Mouse (Mus musculus) hindbrain, embryonic 16.5 days (tissue): ENCODE results near the gene Rtp4. TPM values are rescaled to one million over a fixed set of nuclear protein-coding genes. Genes with fewer than 3 reads are reported as not detected.

ENCODE experiments used
- ATAC-seq: fragments of 200-750 bp; cut with Nextera tagmentation; 2 replicates; pipeline ENCODE4 v1.8.0; 2017; ENCODE audit warnings: moderate TSS enrichment, moderate library complexity
- H3K27ac ChIP-seq: fragments of 300-500 bp; sonication (generic); 2 replicates; pipeline ENCODE4 v1.5.1; 2014; ENCODE audit warnings: low read depth, mild to moderate bottlenecking, control low read depth, low read length, moderate library complexity
- H3K27me3 ChIP-seq: fragments of 300-500 bp; sonication (generic); replicated peaks from 2 replicates; pipeline ENCODE4 v1.6.1; 2014; ENCODE audit warnings: low read length; ENCODE audit not compliant: control insufficient read depth, insufficient read depth
- H3K36me3 ChIP-seq: fragments of 300-500 bp; sonication (generic); 2 replicates; pipeline ENCODE4 v1.6.1; 2014; ENCODE audit warnings: mild to moderate bottlenecking, low read length, moderate library complexity, mixed read lengths; ENCODE audit not compliant: control insufficient read depth, insufficient read depth
- H3K4me1 ChIP-seq: fragments of 300-500 bp; sonication (generic); 2 replicates; pipeline ENCODE4 v1.6.1; 2014; ENCODE audit warnings: low read depth, low read length; ENCODE audit not compliant: control insufficient read depth, insufficient read depth
- H3K4me2 ChIP-seq: fragments of 300-500 bp; sonication (generic); 2 replicates; pipeline ENCODE4 v1.6.1; 2014; ENCODE audit warnings: mild to moderate bottlenecking, low read length, control low read depth, moderate library complexity
- H3K4me3 ChIP-seq: fragments of 300-500 bp; sonication (generic); 2 replicates; pipeline ENCODE4 v1.5.1; 2014; ENCODE audit warnings: mild to moderate bottlenecking, low read length, control low read depth, moderate library complexity
- H3K9ac ChIP-seq: fragments of 300-500 bp; sonication (generic); 2 replicates; pipeline ENCODE4 v1.6.1; 2014; ENCODE audit warnings: low read depth, mild to moderate bottlenecking, control low read depth, low read length, moderate library complexity
- H3K9me3 ChIP-seq: fragments of 300-500 bp; sonication (generic); 2 replicates; pipeline ENCODE4 v1.6.1; 2014; ENCODE audit warnings: mild to moderate bottlenecking, low read length, moderate library complexity; ENCODE audit not compliant: control insufficient read depth
- WGBS: fragments of 180-500 bp; shearing (Covaris S2); extraction: QIAGEN DNeasy Blood & Tissue Kit; methylation state at CpG from one replicate; pipeline ENCODE4 v1.1.7; 2014; 5-methylcytosine and 5-hydroxymethylcytosine counted together
- polyA plus RNA-seq: library from polyadenylated mRNA; unstranded; fragments of >200 nt; fragmentation: Nextera tagmentation; extraction: Ambion mirVana; gene quantifications from 2 replicates; pipeline ENCODE4 v1.2.1, GENCODE M21; 2015

Gene Rtp4
- polyA plus RNA-seq, 1 experiment from 2014 or later: 4.3 TPM

GRCm38 (mm10) chr16:23547783-23548182, 27.7 kb downstream of the Rtp4 start:
- H3K4me3 ChIP-seq: no peak overlapping the region
- no peaks in the 10 kb centered on the region for H3K4me1 ChIP-seq
- H3K9ac ChIP-seq: no peak overlapping the region
- WGBS: 96% methylated on average over 4 of the region's 4 CpGs
- H3K36me3 ChIP-seq: no peaks in the 10 kb centered on the region
- H3K9me3 ChIP-seq: no peaks in the 10 kb centered on the region
- no peak for ATAC-seq
- H3K27ac ChIP-seq: no peak overlapping the region
- H3K4me2 ChIP-seq: no peak overlapping the region
- no peaks in the 10 kb centered on the region for H3K27me3 ChIP-seq

- no peak overlapping the region for H3K27ac ChIP-seq
- 37% methylated on average over 8 of the region's 8 CpGs for WGBS
- H3K27me3 ChIP-seq: no peaks in the 10 kb centered on the region
Measured at GRCm38 (mm10) chr16:23550346-23550980, 30.4 kb downstream of the Rtp4 start.

GRCm38 (mm10) chr16:23550981-23551582, 31.0 kb downstream of the Rtp4 start:
- no peak overlapping the region; the same call in 1 of the 2 replicates for H3K4me2 ChIP-seq
- H3K9ac ChIP-seq: no peak overlapping the region
- H3K4me3 ChIP-seq: no peak overlapping the region
- no peak overlapping the region for H3K27ac ChIP-seq
- WGBS: 71% methylated on average over 18 of the region's 18 CpGs
- H3K4me1 ChIP-seq: no peaks in the 10 kb centered on the region
- H3K36me3 ChIP-seq: no peaks in the 10 kb centered on the region
- no peaks in the 10 kb centered on the region for H3K27me3 ChIP-seq
- ATAC-seq: peak; percentile 72
- H3K9me3 ChIP-seq: no peaks in the 10 kb centered on the region

More at GRCm38 (mm10) chr16:23550346-23550980, 30.4 kb downstream of the Rtp4 start:
- no peak overlapping the region for H3K4me2 ChIP-seq
- peak; percentile 79 for ATAC-seq
- no peaks in the 10 kb centered on the region for H3K36me3 ChIP-seq
- no peak overlapping the region for H3K9ac ChIP-seq
- no peaks in the 10 kb centered on the region for H3K9me3 ChIP-seq
- H3K4me1 ChIP-seq: no peaks in the 10 kb centered on the region
- no peak overlapping the region for H3K4me3 ChIP-seq

- 71% methylated on average over 5 of the region's 5 CpGs for WGBS
- no peaks in the 10 kb centered on the region for H3K9me3 ChIP-seq
- no peaks in the 10 kb centered on the region for H3K27me3 ChIP-seq
- H3K36me3 ChIP-seq: no peaks in the 10 kb centered on the region
- no peak overlapping the region for H3K9ac ChIP-seq
- no peak overlapping the region for H3K27ac ChIP-seq
- H3K4me3 ChIP-seq: no peak overlapping the region
- ATAC-seq: no peak
- no peaks in the 10 kb centered on the region for H3K4me1 ChIP-seq
- no peak overlapping the region for H3K4me2 ChIP-seq
Measured at GRCm38 (mm10) chr16:23554673-23555072, 34.6 kb downstream of the Rtp4 start.

DNA sequence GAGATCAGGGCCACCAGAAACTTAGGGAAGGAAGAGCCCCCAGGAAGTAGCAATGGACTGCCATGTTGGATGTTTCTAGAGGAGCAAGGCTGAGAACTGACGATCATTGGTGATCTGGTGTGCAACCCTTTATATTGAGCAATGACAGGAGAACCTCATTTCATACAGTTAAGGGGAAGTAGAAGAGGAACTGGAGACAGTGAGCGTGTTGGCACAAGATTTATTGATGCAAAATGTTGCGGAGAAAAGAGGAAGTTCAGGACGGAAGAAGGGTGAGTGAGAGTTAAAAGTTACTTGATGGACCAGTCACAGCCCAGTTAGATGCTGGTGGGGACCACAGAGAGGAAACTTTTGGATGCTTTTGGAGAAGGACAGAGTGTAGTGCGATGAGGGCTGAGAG, 37.1 kb downstream of the Rtp4 start:
- Histone ChIP-seq H3K27me3 (no peaks in the 10 kb centered on the region), H3K36me3 (no peaks in the 10 kb centered on the region), H3K4me1 (no peaks in the 10 kb centered on the region), H3K27ac (no peak overlapping the region), H3K4me3 (no peak overlapping the region), H3K9me3 (no peaks in the 10 kb centered on the region), H3K9ac (no peak overlapping the region), H3K4me2 (no peak overlapping the region)
- 93% methylated on average over 5 of the region's 5 CpGs for WGBS
- no peak for ATAC-seq

- no peak overlapping the region for H3K4me2 ChIP-seq
- ATAC-seq: no peak
- H3K36me3 ChIP-seq: no peaks in the 10 kb centered on the region
- no peak overlapping the region for H3K9ac ChIP-seq
- H3K4me3 ChIP-seq: no peak overlapping the region
- no peaks in the 10 kb centered on the region for H3K27me3 ChIP-seq
- 90% methylated on average over 2 of the region's 2 CpGs for WGBS
- no peak overlapping the region for H3K27ac ChIP-seq
- no peaks in the 10 kb centered on the region for H3K4me1 ChIP-seq
- H3K9me3 ChIP-seq: no peaks in the 10 kb centered on the region
Measured at GRCm38 (mm10) chr16:23557669-23558068, 37.6 kb downstream of the Rtp4 start.

DNA sequence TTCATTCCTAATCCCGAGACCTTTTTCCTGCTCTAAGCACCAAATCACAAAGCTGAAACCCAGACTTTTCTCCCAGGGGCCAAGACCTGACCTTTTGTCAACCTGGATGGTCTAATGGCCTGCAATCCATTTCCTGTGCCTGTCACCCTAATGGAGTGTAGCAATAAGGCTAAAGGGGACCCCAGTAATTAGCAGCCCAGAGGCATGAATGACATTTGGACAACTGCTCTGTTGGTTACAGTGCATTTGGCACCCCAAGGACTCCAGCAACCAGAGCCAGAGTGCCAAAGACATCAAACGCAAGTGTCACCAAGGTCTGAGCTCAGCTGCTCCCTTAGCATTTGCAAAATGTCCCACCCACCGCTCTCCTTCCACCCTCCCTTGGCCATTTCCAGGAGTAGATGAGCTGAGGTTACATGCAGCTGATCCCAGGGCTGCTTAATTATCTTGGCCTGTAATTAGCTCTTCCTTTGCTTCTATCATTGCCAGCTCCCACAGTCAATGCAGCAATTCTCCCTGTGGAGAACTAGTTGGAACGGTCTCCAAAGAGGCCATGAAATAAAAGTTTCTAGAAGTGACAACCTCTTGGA, 48.4 kb downstream of the Rtp4 start:
- H3K4me2 ChIP-seq: no peak overlapping the region
- H3K36me3 ChIP-seq: no peaks in the 10 kb centered on the region
- no peaks in the 10 kb centered on the region for H3K27me3 ChIP-seq
- peak; percentile 56; the same call in 1 of the 2 replicates for ATAC-seq
- no peak overlapping the region for H3K9ac ChIP-seq
- no peak overlapping the region for H3K4me3 ChIP-seq
- WGBS: 41% methylated on average over 4 of the region's 4 CpGs
- no peaks in the 10 kb centered on the region for H3K4me1 ChIP-seq
- H3K9me3 ChIP-seq: no peaks in the 10 kb centered on the region
- no peak overlapping the region for H3K27ac ChIP-seq

DNA sequence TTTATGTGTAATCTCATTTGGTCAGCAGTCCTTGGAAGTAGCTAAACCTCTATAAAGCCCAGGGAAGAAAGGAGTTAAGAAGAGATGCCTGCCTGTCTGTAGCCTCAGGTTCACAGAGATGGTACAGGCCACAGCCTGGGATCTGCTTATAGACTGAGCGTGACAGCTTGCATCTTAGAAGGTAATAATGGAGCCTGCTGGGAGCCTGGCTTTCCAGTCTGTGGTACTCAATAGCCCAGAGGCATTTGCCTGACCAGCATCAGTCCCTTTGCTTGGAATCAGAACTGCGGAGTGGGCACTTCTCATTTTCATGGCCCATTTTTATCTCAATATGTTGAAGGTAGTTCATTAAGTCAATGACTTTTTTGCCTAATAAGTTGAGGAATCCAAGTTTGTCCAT, 54.5 kb downstream of the Rtp4 start:
- H3K4me1 ChIP-seq: no peaks in the 10 kb centered on the region
- H3K9ac ChIP-seq: no peak overlapping the region
- no peak for ATAC-seq
- H3K36me3 ChIP-seq: no peaks in the 10 kb centered on the region
- H3K4me2 ChIP-seq: no peak overlapping the region
- no peak overlapping the region for H3K4me3 ChIP-seq
- no peak overlapping the region for H3K27ac ChIP-seq
- no peaks in the 10 kb centered on the region for H3K27me3 ChIP-seq
- H3K9me3 ChIP-seq: no peaks in the 10 kb centered on the region
- 76% methylated on average over 2 of the region's 2 CpGs for whole genome bisulfite sequencing
